Mouse (Mus musculus) forebrain, embryonic 11.5 days (tissue): ENCODE results near the gene Tmem242. TPM values are rescaled to one million over a fixed set of nuclear protein-coding genes. Genes with fewer than 3 reads are reported as not detected.
A peak's percentile ranks its signal among the peaks of the same experiment; 100 is the strongest.

Experiments
- ATAC-seq: fragments of 200-750 bp; cut with Nextera tagmentation; replicated peaks from 2 replicates; pipeline ENCODE4 v1.8.0; 2017; ENCODE audit warnings: moderate TSS enrichment; ENCODE audit not compliant: low FRiP score
- DNase-seq: peaks from one replicate; pipeline ENCODE4 v3.0.0-alpha.2; 2017; ENCODE audit warnings: low spot score
- H3K27ac ChIP-seq: fragments of 300-500 bp; sonication (generic); 2 replicates; pipeline ENCODE4 v1.5.1; 2014; ENCODE audit warnings: low read depth, low read length
- H3K27me3 ChIP-seq: fragments of 300-500 bp; sonication (generic); 2 replicates; pipeline ENCODE4 v1.6.1; 2014; ENCODE audit warnings: mild to moderate bottlenecking, low read length, mixed read lengths; ENCODE audit not compliant: control insufficient read depth, insufficient read depth
- H3K36me3 ChIP-seq: fragments of 300-500 bp; sonication (generic); 2 replicates; pipeline ENCODE4 v1.6.1; 2014; ENCODE audit warnings: mild to moderate bottlenecking, low read length, moderate library complexity, mixed read lengths; ENCODE audit not compliant: control insufficient read depth, insufficient read depth
- H3K4me1 ChIP-seq: fragments of 300-500 bp; sonication (generic); replicated peaks from 2 replicates; pipeline ENCODE4 v1.6.1; 2014; ENCODE audit warnings: low read length, mixed read lengths; ENCODE audit not compliant: control insufficient read depth, insufficient read depth
- H3K4me2 ChIP-seq: fragments of 300-500 bp; sonication (generic); 2 replicates; pipeline ENCODE4 v1.6.1; 2014; ENCODE audit warnings: low read depth, mild to moderate bottlenecking, low read length, moderate library complexity, mixed read lengths; ENCODE audit not compliant: severe bottlenecking
- H3K4me3 ChIP-seq: fragments of 300-500 bp; sonication (generic); 2 replicates; pipeline ENCODE4 v1.5.1; 2014; ENCODE audit warnings: low read depth, low read length
- H3K9ac ChIP-seq: fragments of 300-500 bp; sonication (generic); 2 replicates; pipeline ENCODE4 v1.6.1; 2014; ENCODE audit warnings: low read length
- H3K9me3 ChIP-seq: fragments of 300-500 bp; sonication (generic); 2 replicates; pipeline ENCODE4 v1.6.1; 2016; ENCODE audit warnings: low read length, mixed read lengths; ENCODE audit not compliant: control insufficient read depth
- WGBS: fragments of 180-500 bp; shearing (Covaris S2); extraction: QIAGEN DNeasy Blood & Tissue Kit; methylation state at CpG from one replicate; pipeline ENCODE4 v1.1.7; 2014; 5-methylcytosine and 5-hydroxymethylcytosine counted together
- polyA plus RNA-seq: library from polyadenylated mRNA; unstranded; fragments of >200 nt; fragmentation: Nextera tagmentation; extraction: Ambion mirVana; gene quantifications from 2 replicates; pipeline ENCODE4 v1.2.1, GENCODE M21; 2014

Gene Tmem242
- polyA plus RNA-seq, 1 experiment from 2014 or later, result 140 TPM

GRCm38 (mm10) chr17:5400435-5401090 lies 39.5 kb downstream of the Tmem242 start:
- no peak for ATAC-seq
- 83% methylated on average over 14 of the region's 14 CpGs for WGBS
- H3K27me3 ChIP-seq, result peaks cover 9% of the 10 kb centered on the region

GRCm38 (mm10) chr17:5397148-5398007 lies 42.7 kb downstream of the Tmem242 start:
- H3K4me1 ChIP-seq, result peaks cover 2% of the 10 kb centered on the region; the same call in 1 of the 2 replicates
- no peak overlapping the region for H3K9ac ChIP-seq
- WGBS, result 30% methylated on average over 33 of the region's 33 CpGs
- H3K4me2 ChIP-seq, result no peak overlapping the region
- no peak overlapping the region for H3K27ac ChIP-seq
- peaks cover 4% of the 10 kb centered on the region; the same call in 1 of the 2 replicates for H3K27me3 ChIP-seq
- no peak overlapping the region for H3K4me3 ChIP-seq
- H3K9me3 ChIP-seq, result no peaks in the 10 kb centered on the region
- DNase-seq, result peak; percentile 92
- ATAC-seq, result peak; percentile 85
- H3K36me3 ChIP-seq, result no peaks in the 10 kb centered on the region

More at GRCm38 (mm10) chr17:5400435-5401090, 39.5 kb downstream of the Tmem242 start:
- no peak overlapping the region for H3K4me3 ChIP-seq
- DNase-seq, result no peak
- no peaks in the 10 kb centered on the region for H3K9me3 ChIP-seq
- no peak overlapping the region for H3K9ac ChIP-seq
- no peaks in the 10 kb centered on the region for H3K36me3 ChIP-seq
- H3K4me1 ChIP-seq, result peaks cover 5% of the 10 kb centered on the region; the same call in 1 of the 2 replicates
- no peak overlapping the region for H3K27ac ChIP-seq
- H3K4me2 ChIP-seq, result no peak overlapping the region

GRCm38 (mm10) chr17:5396213-5396612 lies 43.8 kb downstream of the Tmem242 start:
- peaks cover 2% of the 10 kb centered on the region; the same call in 1 of the 2 replicates for H3K27me3 ChIP-seq
- no peak overlapping the region for H3K4me3 ChIP-seq
- 75% methylated on average over 5 of the region's 5 CpGs for WGBS
- no peaks in the 10 kb centered on the region for H3K36me3 ChIP-seq
- no peak overlapping the region for H3K9ac ChIP-seq
- no peak overlapping the region for H3K27ac ChIP-seq
- no peak overlapping the region for H3K4me2 ChIP-seq
- DNase-seq (no peak), ATAC-seq (no peak)
- 0 out of 2 replicates have a peak, but pooled peaks cover 2% of the 10 kb centered on the region for H3K4me1 ChIP-seq
- no peaks in the 10 kb centered on the region for H3K9me3 ChIP-seq

- no peak for ATAC-seq
- no peak overlapping the region for H3K4me2 ChIP-seq
- DNase-seq, result no peak
Observed at GRCm38 (mm10) chr17:5395454-5396205, 44.4 kb downstream of the Tmem242 start.

GRCm38 (mm10) chr17:5390682-5391081 lies 49.4 kb downstream of the Tmem242 start:
- Histone ChIP-seq H3K27ac (no peak overlapping the region), H3K4me2 (no peak overlapping the region), H3K9ac (no peak overlapping the region), H3K27me3 (no peaks in the 10 kb centered on the region), H3K9me3 (no peaks in the 10 kb centered on the region), H3K36me3 (no peaks in the 10 kb centered on the region), H3K4me1 (no peaks in the 10 kb centered on the region), H3K4me3 (no peak overlapping the region)
- DNase-seq, result no peak
- WGBS, result 42% methylated on average over 10 of the region's 10 CpGs
- no peak for ATAC-seq

More at GRCm38 (mm10) chr17:5395454-5396205, 44.4 kb downstream of the Tmem242 start:
- Histone ChIP-seq H3K27me3 (0 out of 2 replicates have a peak, but pooled peaks cover 2% of the 10 kb centered on the region), H3K4me1 (0 out of 2 replicates have a peak, but pooled peaks cover 2% of the 10 kb centered on the region), H3K4me3 (no peak overlapping the region), H3K9ac (no peak overlapping the region), H3K27ac (no peak overlapping the region), H3K36me3 (no peaks in the 10 kb centered on the region), H3K9me3 (no peaks in the 10 kb centered on the region)
- WGBS, result 86% methylated on average over 16 of the region's 16 CpGs

GRCm38 (mm10) chr17:5388351-5388750 lies 51.7 kb downstream of the Tmem242 start:
- Histone ChIP-seq H3K9me3 (no peaks in the 10 kb centered on the region), H3K9ac (no peak overlapping the region), H3K27ac (no peak overlapping the region), H3K4me3 (no peak overlapping the region), H3K4me1 (no peaks in the 10 kb centered on the region), H3K4me2 (no peak overlapping the region), H3K27me3 (no peaks in the 10 kb centered on the region), H3K36me3 (no peaks in the 10 kb centered on the region)
- no peak for ATAC-seq
- 55% methylated on average over 3 of the region's 3 CpGs for WGBS
- no peak for DNase-seq

GRCm38 (mm10) chr17:5386885-5387545 lies 53.0 kb downstream of the Tmem242 start:
- H3K9me3 ChIP-seq, result no peaks in the 10 kb centered on the region
- H3K4me3 ChIP-seq, result no peak overlapping the region
- WGBS, result 89% methylated on average over 12 of the region's 12 CpGs
- ATAC-seq (no peak), DNase-seq (no peak)
- no peaks in the 10 kb centered on the region for H3K27me3 ChIP-seq
- no peak overlapping the region for H3K9ac ChIP-seq
- no peaks in the 10 kb centered on the region for H3K36me3 ChIP-seq
- H3K4me1 ChIP-seq, result no peaks in the 10 kb centered on the region
- H3K27ac ChIP-seq, result no peak overlapping the region
- H3K4me2 ChIP-seq, result no peak overlapping the region

GRCm38 (mm10) chr17:5385694-5386093 lies 54.4 kb downstream of the Tmem242 start:
- Histone ChIP-seq H3K4me3 (no peak overlapping the region), H3K27ac (no peak overlapping the region), H3K9me3 (no peaks in the 10 kb centered on the region), H3K36me3 (no peaks in the 10 kb centered on the region), H3K9ac (no peak overlapping the region), H3K27me3 (no peaks in the 10 kb centered on the region), H3K4me2 (no peak overlapping the region), H3K4me1 (no peaks in the 10 kb centered on the region)
- no peak for DNase-seq
- 95% methylated on average over 1 of the region's 1 CpGs for WGBS
- no peak for ATAC-seq
